Mouse (Mus musculus): ENCODE results near the gene Rxra. TPM values are rescaled to one million over a fixed set of nuclear protein-coding genes. Genes with fewer than 3 reads are reported as not detected.
A peak's percentile ranks its signal among the peaks of the same experiment; 100 is the strongest.

The Rxra gene
- polyA plus RNA-seq, 1 experiment, result 4.9 TPM

DNA sequence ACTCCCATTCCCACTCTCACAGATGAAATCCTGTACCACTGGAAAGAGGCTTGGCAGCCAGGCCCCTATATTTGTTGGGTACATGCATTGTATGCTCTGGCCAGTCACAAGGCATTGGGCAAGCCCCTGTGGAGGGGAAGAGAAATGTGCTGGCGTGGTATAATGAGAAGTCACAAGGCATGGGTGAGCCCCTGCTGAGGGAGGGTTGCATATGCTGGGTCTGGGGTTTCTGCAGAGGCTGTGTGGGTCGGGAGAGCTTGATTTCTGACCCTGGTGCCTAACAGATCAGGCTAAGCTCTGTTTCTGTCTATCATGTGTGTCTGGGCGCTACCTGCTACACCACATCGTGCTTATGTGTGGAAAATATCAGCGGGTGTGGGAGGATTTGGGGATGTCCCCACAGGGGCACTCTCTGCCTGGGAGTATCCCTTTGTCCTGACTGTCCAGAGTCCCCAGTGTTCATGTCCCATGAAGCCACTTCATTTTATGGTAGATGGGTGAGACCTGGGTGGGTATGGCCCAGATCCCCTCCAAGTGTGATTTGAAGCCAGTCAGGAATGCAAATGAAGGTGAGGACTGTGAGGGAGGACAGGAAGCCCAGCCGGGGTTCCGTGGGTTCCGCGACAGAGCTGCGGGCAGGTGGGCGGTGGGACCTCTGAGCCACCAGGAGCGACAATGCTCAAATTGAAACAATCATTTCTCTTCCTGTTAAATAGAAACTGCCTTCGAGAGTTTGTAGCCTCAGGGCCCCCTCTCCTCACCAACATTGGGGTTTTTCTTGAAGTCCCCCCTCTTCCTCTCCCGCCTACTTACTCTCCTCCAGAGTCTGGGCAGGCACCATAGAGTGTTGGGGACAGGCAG is 52.0 kb downstream of the Rxra start:
- TF ChIP-seq CTCF (IDR thresholded peaks at IDR 0.05; ENCODE audit: control insufficient read depth, insufficient read depth, low read length) (no peak), POLR2A (IDR thresholded peaks at IDR 0.05; ENCODE audit: borderline replicate concordance, control insufficient read depth, low read depth, low read length) (no peak)
- Histone ChIP-seq H3K4me1 (ENCODE audit: control insufficient read depth, insufficient read depth, low read length) (peaks cover 2% of the 10 kb centered on the region), H3K27ac (ENCODE audit: control insufficient read depth, insufficient read depth, low read depth, low read length, poor library complexity) (no peak overlapping the region), H3K4me3 (replicated peaks; ENCODE audit: control insufficient read depth, low read depth, low read length) (no peak overlapping the region)
- WGBS, result 23% methylated on average over 14 of the region's 14 CpGs

DNA sequence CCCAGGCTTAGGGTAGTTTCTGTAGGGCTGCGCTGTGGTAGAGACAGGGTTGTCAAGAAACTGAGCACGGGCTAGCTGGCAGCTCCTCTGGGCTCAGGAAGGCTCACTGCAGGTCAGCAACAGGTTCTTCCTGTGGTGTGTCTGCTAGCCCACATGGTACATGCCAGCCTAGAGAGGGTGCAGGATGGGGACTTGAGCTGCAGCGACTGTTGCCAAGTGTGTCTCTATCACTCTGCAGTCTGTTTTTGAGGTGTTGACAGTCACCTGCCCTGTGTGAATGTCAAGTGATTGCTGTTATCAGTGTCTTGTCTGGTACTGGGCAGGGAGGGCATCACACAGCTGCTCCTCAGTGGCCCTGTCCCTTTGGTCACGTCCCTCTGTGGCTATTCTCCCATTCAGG is 52.8 kb downstream of the Rxra start:
- peaks cover 2% of the 10 kb centered on the region for H3K4me1 ChIP-seq (ENCODE audit: control insufficient read depth, insufficient read depth, low read length)
- no peak overlapping the region for H3K27ac ChIP-seq (ENCODE audit: control insufficient read depth, insufficient read depth, low read depth, low read length, poor library complexity)
- WGBS, result 33% methylated on average over 4 of the region's 4 CpGs
- TF ChIP-seq CTCF (IDR thresholded peaks at IDR 0.05; ENCODE audit: control insufficient read depth, insufficient read depth, low read length), result no peak
- no peak for TF ChIP-seq POLR2A (IDR thresholded peaks at IDR 0.05; ENCODE audit: borderline replicate concordance, control insufficient read depth, low read depth, low read length)
- H3K4me3 ChIP-seq (replicated peaks; ENCODE audit: control insufficient read depth, low read depth, low read length), result no peak overlapping the region

DNA sequence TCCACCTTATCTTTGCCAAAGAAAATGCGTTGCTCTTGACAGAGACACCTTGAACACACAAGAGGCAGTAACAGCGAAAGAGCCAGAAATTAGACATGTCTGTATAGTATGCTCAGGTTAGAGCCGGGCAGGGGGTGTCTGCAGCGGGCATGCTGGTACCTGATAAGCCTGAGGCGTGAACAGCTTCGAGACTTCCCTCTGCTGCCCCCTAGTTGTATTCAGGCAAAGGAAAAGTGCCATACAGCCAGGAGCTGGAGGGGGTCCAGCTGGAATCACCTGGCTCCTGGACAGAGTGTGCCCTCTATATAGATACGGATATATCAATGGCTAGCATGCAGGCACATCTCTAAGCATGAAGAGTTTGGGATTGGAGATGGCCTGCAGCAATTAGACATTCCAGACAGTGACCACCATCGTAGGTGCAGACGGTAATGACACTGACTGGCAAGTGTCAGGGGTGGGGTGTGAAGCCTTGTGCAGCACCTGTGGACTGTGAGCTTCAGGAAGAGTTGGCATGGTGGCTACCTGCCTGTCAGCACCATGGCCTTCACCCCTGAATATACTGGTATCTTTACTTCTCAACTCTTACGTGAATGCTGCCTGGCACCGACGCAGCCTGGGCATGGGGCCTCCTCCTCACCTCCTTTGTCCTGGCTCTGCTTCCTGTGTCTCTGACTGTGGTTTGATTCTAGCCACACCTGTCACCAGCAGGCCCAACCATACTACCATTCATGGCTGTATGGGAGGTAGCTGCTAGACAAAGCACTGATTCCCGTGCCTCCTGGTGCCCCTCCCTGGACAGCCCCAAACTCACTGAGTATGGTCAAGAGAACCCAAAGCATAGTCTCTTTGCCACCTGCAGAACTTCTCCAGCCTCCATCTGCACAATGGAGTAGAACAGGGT is 54.0 kb downstream of the Rxra start:
- no peak overlapping the region for H3K27ac ChIP-seq (ENCODE audit: control insufficient read depth, insufficient read depth, low read depth, low read length, poor library complexity)
- peaks cover 2% of the 10 kb centered on the region for H3K4me1 ChIP-seq (ENCODE audit: control insufficient read depth, insufficient read depth, low read length)
- WGBS, result 52% methylated on average over 13 of the region's 13 CpGs
- peak; percentile 47; the same call in 1 of the 2 replicates for TF ChIP-seq CTCF (IDR thresholded peaks at IDR 0.05; ENCODE audit: control insufficient read depth, insufficient read depth, low read length)
- no peak for TF ChIP-seq POLR2A (IDR thresholded peaks at IDR 0.05; ENCODE audit: borderline replicate concordance, control insufficient read depth, low read depth, low read length)
- H3K4me3 ChIP-seq (replicated peaks; ENCODE audit: control insufficient read depth, low read depth, low read length), result no peak overlapping the region

DNA sequence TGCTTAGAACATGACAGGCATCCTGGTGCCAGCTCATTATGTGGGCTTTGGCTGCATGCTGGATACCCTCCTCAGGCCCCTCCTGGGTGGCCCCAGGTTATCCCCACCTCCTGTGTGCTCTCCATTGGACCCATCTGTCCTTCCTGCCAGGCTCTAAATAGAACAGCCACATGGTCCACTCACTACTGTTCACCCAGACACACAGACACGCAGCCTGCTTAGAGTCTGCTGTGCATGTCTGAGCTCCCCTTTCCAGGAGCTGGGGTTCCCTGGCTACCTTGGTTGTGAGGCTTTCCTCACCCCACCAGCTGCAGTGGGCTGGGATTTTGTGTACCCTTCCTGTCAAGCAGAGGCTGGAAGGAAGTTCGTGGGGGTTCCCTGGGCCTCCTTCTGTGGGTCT is 56.8 kb downstream of the Rxra start:
- Histone ChIP-seq H3K4me1 (ENCODE audit: control insufficient read depth, insufficient read depth, low read length) (peaks cover 2% of the 10 kb centered on the region), H3K4me3 (replicated peaks; ENCODE audit: control insufficient read depth, low read depth, low read length) (no peak overlapping the region), H3K27ac (ENCODE audit: control insufficient read depth, insufficient read depth, low read depth, low read length, poor library complexity) (no peak overlapping the region; the same call in 1 of the 2 replicates)
- 26% methylated on average over 2 of the region's 2 CpGs for WGBS
- TF ChIP-seq POLR2A (IDR thresholded peaks at IDR 0.05; ENCODE audit: borderline replicate concordance, control insufficient read depth, low read depth, low read length) (no peak), CTCF (IDR thresholded peaks at IDR 0.05; ENCODE audit: control insufficient read depth, insufficient read depth, low read length) (no peak)

GRCm38 (mm10) chr2:27734328-27734727 is 58.1 kb downstream of the Rxra start:
- Histone ChIP-seq H3K4me3 (replicated peaks; ENCODE audit: control insufficient read depth, low read depth, low read length) (no peak overlapping the region), H3K27ac (ENCODE audit: control insufficient read depth, insufficient read depth, low read depth, low read length, poor library complexity) (no peak overlapping the region), H3K4me1 (ENCODE audit: control insufficient read depth, insufficient read depth, low read length) (no peaks in the 10 kb centered on the region; the same call in 1 of the 2 replicates)
- TF ChIP-seq CTCF (IDR thresholded peaks at IDR 0.05; ENCODE audit: control insufficient read depth, insufficient read depth, low read length) (no peak), POLR2A (IDR thresholded peaks at IDR 0.05; ENCODE audit: borderline replicate concordance, control insufficient read depth, low read depth, low read length) (no peak)
- WGBS, result 22% methylated on average over 1 of the region's 1 CpGs

- no peaks in the 10 kb centered on the region; the same call in 1 of the 2 replicates for H3K4me1 ChIP-seq (ENCODE audit: control insufficient read depth, insufficient read depth, low read length)
- TF ChIP-seq POLR2A (IDR thresholded peaks at IDR 0.05; ENCODE audit: borderline replicate concordance, control insufficient read depth, low read depth, low read length) (no peak), CTCF (IDR thresholded peaks at IDR 0.05; ENCODE audit: control insufficient read depth, insufficient read depth, low read length) (no peak)
- 66% methylated on average over 2 of the region's 2 CpGs for WGBS
- no peak overlapping the region for H3K4me3 ChIP-seq (replicated peaks; ENCODE audit: control insufficient read depth, low read depth, low read length)
- no peak overlapping the region for H3K27ac ChIP-seq (ENCODE audit: control insufficient read depth, insufficient read depth, low read depth, low read length, poor library complexity)
These were observed 58.6 kb downstream of the Rxra start for GRCm38 (mm10) chr2:27734800-27735199.

GRCm38 (mm10) chr2:27736802-27737201 is 60.6 kb downstream of the Rxra start:
- peaks cover 2% of the 10 kb centered on the region for H3K4me1 ChIP-seq (ENCODE audit: control insufficient read depth, insufficient read depth, low read length)
- no peak overlapping the region for H3K4me3 ChIP-seq (replicated peaks; ENCODE audit: control insufficient read depth, low read depth, low read length)
- no peak overlapping the region for H3K27ac ChIP-seq (ENCODE audit: control insufficient read depth, insufficient read depth, low read depth, low read length, poor library complexity)
- WGBS, result 86% methylated on average over 5 of the region's 5 CpGs
- TF ChIP-seq POLR2A (IDR thresholded peaks at IDR 0.05; ENCODE audit: borderline replicate concordance, control insufficient read depth, low read depth, low read length) (no peak), CTCF (IDR thresholded peaks at IDR 0.05; ENCODE audit: control insufficient read depth, insufficient read depth, low read length) (no peak)

GRCm38 (mm10) chr2:27738396-27738795 is 62.2 kb downstream of the Rxra start:
- TF ChIP-seq POLR2A (IDR thresholded peaks at IDR 0.05; ENCODE audit: borderline replicate concordance, control insufficient read depth, low read depth, low read length), result no peak
- TF ChIP-seq CTCF (IDR thresholded peaks at IDR 0.05; ENCODE audit: control insufficient read depth, insufficient read depth, low read length), result no peak
- Histone ChIP-seq H3K4me3 (replicated peaks; ENCODE audit: control insufficient read depth, low read depth, low read length) (no peak overlapping the region), H3K4me1 (ENCODE audit: control insufficient read depth, insufficient read depth, low read length) (peaks cover 2% of the 10 kb centered on the region), H3K27ac (ENCODE audit: control insufficient read depth, insufficient read depth, low read depth, low read length, poor library complexity) (no peak overlapping the region)
- WGBS, result 86% methylated on average over 3 of the region's 3 CpGs

Measured in bone marrow, adult 2 months (tissue).